Mouse (Mus musculus) heart, postnatal 0 days (tissue): ENCODE results near the gene Zscan4-ps2. TPM values are rescaled to one million over a fixed set of nuclear protein-coding genes. Genes with fewer than 3 reads are reported as not detected.
"Not testable (repeated sequence)": the region's sequence is repeated elsewhere in the genome, so short reads cannot be mapped to it uniquely, and the experiment has no call there.

Experiments
- ATAC-seq: fragments of 200-750 bp; cut with Nextera tagmentation; 2 replicates; pipeline ENCODE4 v1.8.0; 2017; ENCODE audit warnings: low read depth, moderate number of reproducible peaks, moderate library complexity; ENCODE audit not compliant: insufficient read depth
- DNase-seq: peaks from one replicate; pipeline ENCODE4 v3.0.0-alpha.2; 2016; ENCODE audit warnings: low spot score
- H3K27ac ChIP-seq: fragments of 300-500 bp; sonication (generic); 2 replicates; pipeline ENCODE4 v1.5.1; 2014; ENCODE audit warnings: low read depth, mild to moderate bottlenecking
- H3K27me3 ChIP-seq: fragments of 300-500 bp; sonication (generic); 2 replicates; pipeline ENCODE4 v1.6.1; 2014; ENCODE audit warnings: low read length, mixed read lengths; ENCODE audit not compliant: control insufficient read depth, insufficient read depth
- H3K36me3 ChIP-seq: fragments of 300-500 bp; sonication (generic); replicated peaks from 2 replicates; pipeline ENCODE4 v1.6.1; 2014; ENCODE audit warnings: low read length, mixed read lengths; ENCODE audit not compliant: control insufficient read depth, insufficient read depth
- H3K4me1 ChIP-seq: fragments of 300-500 bp; sonication (generic); 2 replicates; pipeline ENCODE4 v1.6.1; 2014; ENCODE audit warnings: antibody characterized with exemption; ENCODE audit not compliant: control insufficient read depth, insufficient read depth
- H3K4me2 ChIP-seq: fragments of 300-500 bp; sonication (generic); 2 replicates; pipeline ENCODE4 v1.6.1; 2014; ENCODE audit warnings: low read depth, mild to moderate bottlenecking, low read length, moderate library complexity
- H3K4me3 ChIP-seq: fragments of 300-500 bp; sonication (generic); 2 replicates; pipeline ENCODE4 v1.5.1; 2014; ENCODE audit warnings: low read depth, low read length
- H3K9ac ChIP-seq: fragments of 300-500 bp; sonication (generic); replicated peaks from 2 replicates; pipeline ENCODE4 v1.6.1; 2014; ENCODE audit warnings: low read depth, low read length, mixed read lengths
- H3K9me3 ChIP-seq: fragments of 300-500 bp; sonication (generic); replicated peaks from 2 replicates; pipeline ENCODE4 v1.6.1; 2016; ENCODE audit warnings: low read length; ENCODE audit not compliant: control insufficient read depth
- WGBS: fragments of 180-500 bp; shearing (Covaris S2); extraction: QIAGEN DNeasy Blood & Tissue Kit; methylation state at CpG from one replicate; pipeline ENCODE4 v1.1.7; 2014; 5-methylcytosine and 5-hydroxymethylcytosine counted together
- polyA plus RNA-seq: library from polyadenylated mRNA; unstranded; fragments of >200 nt; fragmentation: Nextera tagmentation; extraction: Ambion mirVana; gene quantifications from 2 replicates; pipeline ENCODE4 v1.2.1, GENCODE M21; 2015
- total RNA-seq: library from RNA; depleted of rRNA; stranded (reverse); fragments of >200 nt; gene quantifications from 2 replicates; pipeline ENCODE4 v1.2.3, GENCODE M21; 2014; ENCODE audit warnings: low replicate concordance; rRNA removed

The Zscan4-ps2 gene
- total RNA-seq (not detected in 2 replicates), polyA plus RNA-seq (not detected in 2 replicates)

- not testable (repeated sequence) for ATAC-seq, H3K4me1 ChIP-seq, H3K27me3 ChIP-seq, H3K4me2 ChIP-seq, H3K36me3 ChIP-seq, H3K4me3 ChIP-seq, H3K9me3 ChIP-seq, H3K9ac ChIP-seq, H3K27ac ChIP-seq, DNase-seq
- WGBS: 58% methylated on average over 1 of the region's 1 CpGs
Measured at GRCm38 (mm10) chr7:11514010-11514409, at the start of gene Zscan4-ps2. Gene Zscan4-ps2, plus strand, starts transcription at chr7:11514310.

Other genes with a start within 250 kb of the Zscan4-ps2 start
- gene Zscan4e, start 203.6 kb upstream of the Zscan4-ps2 start, total RNA-seq: not detected in 2 replicates
- not detected in 2 replicates for gene Zscan4e, start 203.6 kb upstream of the Zscan4-ps2 start, polyA plus RNA-seq
- not detected in 2 replicates for gene Zscan4f, start 116.4 kb upstream of the Zscan4-ps2 start, total RNA-seq
- not detected in 2 replicates for gene Zscan4f, start 116.4 kb upstream of the Zscan4-ps2 start, polyA plus RNA-seq
- gene Zscan4-ps3, start 95.0 kb downstream of the Zscan4-ps2 start, total RNA-seq: not detected in 2 replicates
- not detected in 2 replicates for gene Zscan4-ps3, start 95.0 kb downstream of the Zscan4-ps2 start, polyA plus RNA-seq
- gene Vmn1r72, start 165.8 kb downstream of the Zscan4-ps2 start, total RNA-seq: not detected in 2 replicates
- not detected in 2 replicates for gene Vmn1r72, start 165.8 kb downstream of the Zscan4-ps2 start, polyA plus RNA-seq
- gene Vmn1r73, start 216.0 kb downstream of the Zscan4-ps2 start, total RNA-seq: not detected in 2 replicates
- not detected in 2 replicates for gene Vmn1r73, start 216.0 kb downstream of the Zscan4-ps2 start, polyA plus RNA-seq